Mouse (Mus musculus) kidney, embryonic 16.5 days (tissue): ENCODE measurements at regions not wholly inside any gene's neighbourhood (a gene's known extent, or its start where the extent isn't known, plus 50 kb on each side); places are given as distances from the start of the nearest gene placed in this dataset.

Experiments used
- ATAC-seq: fragments of 200-750 bp; cut with Nextera tagmentation; 2 replicates; pipeline ENCODE4 v1.8.0; 2017; ENCODE audit warnings: moderate TSS enrichment; ENCODE audit not compliant: low FRiP score, low TSS enrichment
- H3K27ac ChIP-seq: fragments of 300-500 bp; sonication (generic); 2 replicates; pipeline ENCODE4 v1.5.1; 2014; ENCODE audit warnings: low read length
- H3K27me3 ChIP-seq: fragments of 300-500 bp; sonication (generic); 2 replicates; pipeline ENCODE4 v1.6.1; 2014; ENCODE audit warnings: low read length, control low read depth, mixed read lengths; ENCODE audit not compliant: insufficient read depth
- H3K36me3 ChIP-seq: fragments of 300-500 bp; sonication (generic); 2 replicates; pipeline ENCODE4 v1.6.1; 2014; ENCODE audit warnings: low read length, control low read depth, mixed read lengths; ENCODE audit not compliant: insufficient read depth
- H3K4me1 ChIP-seq: fragments of 300-500 bp; sonication (generic); 2 replicates; pipeline ENCODE4 v1.6.1; 2014; ENCODE audit warnings: low read length, control low read depth, mixed read lengths; ENCODE audit not compliant: insufficient read depth
- H3K4me2 ChIP-seq: fragments of 300-500 bp; sonication (generic); replicated peaks from 2 replicates; pipeline ENCODE4 v1.6.1; 2014; ENCODE audit warnings: low read depth, low read length
- H3K4me3 ChIP-seq: fragments of 300-500 bp; sonication (generic); 2 replicates; pipeline ENCODE4 v1.5.1; 2014; ENCODE audit warnings: mild to moderate bottlenecking, low read length
- H3K9ac ChIP-seq: fragments of 300-500 bp; sonication (generic); replicated peaks from 2 replicates; pipeline ENCODE4 v1.6.1; 2014; ENCODE audit warnings: low read length
- H3K9me3 ChIP-seq: fragments of 300-500 bp; sonication (generic); 2 replicates; pipeline ENCODE4 v1.6.1; 2016; ENCODE audit warnings: low read length, control low read depth
- WGBS: fragments of 180-500 bp; shearing (Covaris S2); extraction: QIAGEN DNeasy Blood & Tissue Kit; methylation state at CpG from one replicate; pipeline ENCODE4 v1.1.7; 2014; 5-methylcytosine and 5-hydroxymethylcytosine counted together

DNA sequence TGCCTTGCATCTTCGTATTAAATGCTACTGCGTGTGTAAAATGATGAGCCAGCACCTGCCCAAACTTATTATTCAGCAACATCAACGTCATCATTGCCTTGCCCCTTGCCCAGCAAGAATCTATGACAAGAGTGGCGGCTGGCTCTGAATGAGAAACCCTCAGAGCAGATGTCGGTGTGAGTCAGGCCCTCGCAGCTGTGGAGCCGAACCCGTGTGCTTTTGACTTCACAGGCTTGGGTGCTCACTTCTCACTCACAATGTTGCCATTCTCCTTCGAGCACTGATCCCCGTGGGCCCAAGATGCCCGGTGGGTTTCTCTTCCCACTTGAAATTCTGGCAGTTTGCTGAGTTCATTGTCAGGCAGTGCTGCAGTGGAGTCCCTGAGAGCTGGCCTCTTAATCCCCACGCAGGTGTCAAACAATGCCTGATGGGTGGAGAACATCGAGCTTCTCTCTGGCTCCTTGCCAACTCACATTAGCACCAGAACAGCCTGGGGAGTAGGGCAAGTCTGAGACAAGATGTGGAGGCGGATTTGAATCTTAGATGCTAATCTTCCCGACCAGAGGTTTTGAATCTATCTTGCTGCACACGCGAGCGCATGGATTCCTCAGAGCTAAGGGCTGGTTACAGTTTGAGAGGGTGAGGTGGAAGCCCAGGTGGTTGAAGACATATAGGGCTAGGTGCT lies 202.0 kb downstream of the Nuak1 start:
- no peaks in the 10 kb centered on the region for H3K36me3 ChIP-seq
- 73% methylated on average over 18 of the region's 18 CpGs for WGBS
- no peak overlapping the region for H3K27ac ChIP-seq
- H3K4me3 ChIP-seq, result no peak overlapping the region
- no peak for ATAC-seq
- no peak overlapping the region for H3K4me2 ChIP-seq
- peaks cover 15% of the 10 kb centered on the region for H3K9me3 ChIP-seq
- no peak overlapping the region for H3K9ac ChIP-seq
- no peaks in the 10 kb centered on the region for H3K27me3 ChIP-seq
- no peaks in the 10 kb centered on the region for H3K4me1 ChIP-seq

DNA sequence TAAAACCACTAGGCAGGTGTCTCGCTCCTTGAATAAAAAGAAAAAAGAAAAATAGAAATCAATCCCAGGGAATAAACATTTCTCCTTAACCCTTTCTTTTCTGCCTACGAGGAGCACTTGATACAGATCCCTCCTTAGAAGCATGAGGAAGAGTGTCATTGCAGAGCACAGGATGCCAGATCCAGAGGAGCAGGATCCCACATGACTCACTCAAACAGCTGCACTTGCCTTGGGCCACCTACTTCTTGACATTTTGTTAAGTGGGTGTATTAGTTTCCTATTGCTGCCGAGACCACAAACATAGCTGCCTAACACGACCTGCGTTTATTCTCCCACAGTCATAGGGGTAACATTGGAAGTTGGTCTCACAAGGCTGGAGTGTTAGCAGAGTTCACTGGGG lies 197.1 kb downstream of the Nuak1 start:
- ATAC-seq, result no peak
- H3K9me3 ChIP-seq, result peaks cover 15% of the 10 kb centered on the region
- H3K4me2 ChIP-seq, result no peak overlapping the region
- H3K27me3 ChIP-seq, result no peaks in the 10 kb centered on the region
- 90% methylated on average over 5 of the region's 5 CpGs for WGBS
- no peak overlapping the region for H3K27ac ChIP-seq
- no peaks in the 10 kb centered on the region for H3K4me1 ChIP-seq
- H3K9ac ChIP-seq, result no peak overlapping the region
- H3K36me3 ChIP-seq, result no peaks in the 10 kb centered on the region
- no peak overlapping the region for H3K4me3 ChIP-seq

DNA sequence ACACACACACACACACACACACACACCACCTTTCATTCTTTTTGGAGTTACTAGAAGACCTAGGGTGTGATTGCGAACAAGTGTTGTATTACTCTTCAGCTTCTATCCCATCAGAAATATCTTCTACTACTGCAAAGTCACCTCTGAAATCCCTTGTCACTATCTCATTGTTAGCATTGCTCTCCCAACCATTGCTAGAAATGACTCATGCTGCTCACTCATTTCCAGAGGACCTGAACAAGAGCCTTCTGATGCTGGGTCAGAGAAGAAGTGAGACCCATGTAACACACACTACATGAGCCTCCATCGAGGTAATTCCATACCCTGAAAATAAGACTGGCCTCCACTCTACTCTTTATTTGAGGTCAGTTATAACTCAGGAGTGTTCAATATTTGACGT lies 191.1 kb downstream of the Nuak1 start:
- no peak overlapping the region for H3K4me2 ChIP-seq
- no peaks in the 10 kb centered on the region for H3K36me3 ChIP-seq
- no peak overlapping the region for H3K4me3 ChIP-seq
- H3K9me3 ChIP-seq, result no peaks in the 10 kb centered on the region
- H3K27me3 ChIP-seq, result no peaks in the 10 kb centered on the region
- no peaks in the 10 kb centered on the region for H3K4me1 ChIP-seq
- 87% methylated on average over 3 of the region's 3 CpGs for WGBS
- no peak overlapping the region for H3K27ac ChIP-seq
- ATAC-seq, result no peak
- no peak overlapping the region for H3K9ac ChIP-seq

DNA sequence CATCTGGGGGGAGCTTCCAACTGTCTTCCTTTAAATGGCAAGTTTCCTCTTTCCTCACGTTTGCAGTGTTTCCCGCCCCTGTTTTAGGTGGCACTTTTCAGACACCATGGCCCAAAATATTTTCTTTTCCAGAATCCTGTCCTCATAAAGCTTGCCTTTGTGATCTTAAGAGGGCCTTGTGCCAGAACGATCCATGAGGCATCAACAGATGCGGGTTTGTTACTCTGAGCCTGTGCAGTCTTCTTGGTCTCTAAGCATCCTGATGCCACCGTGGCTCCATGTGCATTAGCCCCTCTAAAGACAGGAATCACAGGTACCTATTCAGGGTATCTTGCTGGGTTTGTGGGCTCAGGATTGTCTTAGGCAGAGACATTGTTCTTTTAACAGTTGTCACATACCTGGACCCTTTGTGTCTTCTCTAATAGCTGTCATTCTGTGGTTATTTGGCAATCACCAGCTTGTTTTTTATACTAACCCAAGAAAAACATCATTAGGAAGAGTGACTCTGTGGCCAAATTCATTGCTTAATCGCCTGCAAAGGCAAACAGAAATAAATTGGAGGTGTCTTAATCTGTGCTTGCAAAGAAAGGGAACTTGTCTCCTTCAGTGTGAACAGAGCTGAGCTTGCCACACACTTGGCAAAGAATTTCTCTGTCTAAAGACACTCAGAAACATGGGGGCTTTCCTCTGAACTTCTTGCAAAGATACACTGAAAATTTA lies 179.3 kb downstream of the Nuak1 start:
- no peak overlapping the region for H3K9ac ChIP-seq
- H3K9me3 ChIP-seq, result no peaks in the 10 kb centered on the region
- H3K4me1 ChIP-seq, result no peaks in the 10 kb centered on the region
- H3K27ac ChIP-seq, result no peak overlapping the region
- no peaks in the 10 kb centered on the region for H3K27me3 ChIP-seq
- H3K36me3 ChIP-seq, result no peaks in the 10 kb centered on the region
- no peak overlapping the region for H3K4me2 ChIP-seq
- H3K4me3 ChIP-seq, result no peak overlapping the region
- WGBS, result 73% methylated on average over 6 of the region's 6 CpGs
- no peak for ATAC-seq

DNA sequence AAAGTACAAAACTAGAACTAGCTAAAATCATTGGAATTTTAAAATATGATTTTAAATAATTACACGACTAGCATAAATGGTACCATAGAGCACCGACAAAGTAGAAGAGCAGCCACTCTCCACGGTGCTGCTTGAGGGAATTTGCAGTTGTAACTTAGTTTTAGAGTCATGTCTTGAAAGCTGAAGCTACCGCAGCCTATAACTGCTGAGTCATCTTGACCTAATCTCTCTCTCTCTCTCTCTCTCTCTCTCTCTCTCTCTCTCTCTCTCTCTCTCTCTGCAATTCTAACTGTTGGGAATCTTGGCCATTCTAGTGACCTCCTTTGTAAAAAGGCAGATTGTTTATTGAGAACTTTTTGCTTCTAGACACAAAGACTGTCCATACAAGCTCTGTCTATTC lies 177.5 kb downstream of the Nuak1 start:
- Histone ChIP-seq H3K27me3 (no peaks in the 10 kb centered on the region), H3K9me3 (no peaks in the 10 kb centered on the region), H3K4me1 (no peaks in the 10 kb centered on the region), H3K36me3 (no peaks in the 10 kb centered on the region), H3K27ac (no peak overlapping the region), H3K9ac (no peak overlapping the region), H3K4me3 (no peak overlapping the region), H3K4me2 (no peak overlapping the region)
- ATAC-seq, result no peak
- WGBS, result 82% methylated on average over 4 of the region's 4 CpGs

DNA sequence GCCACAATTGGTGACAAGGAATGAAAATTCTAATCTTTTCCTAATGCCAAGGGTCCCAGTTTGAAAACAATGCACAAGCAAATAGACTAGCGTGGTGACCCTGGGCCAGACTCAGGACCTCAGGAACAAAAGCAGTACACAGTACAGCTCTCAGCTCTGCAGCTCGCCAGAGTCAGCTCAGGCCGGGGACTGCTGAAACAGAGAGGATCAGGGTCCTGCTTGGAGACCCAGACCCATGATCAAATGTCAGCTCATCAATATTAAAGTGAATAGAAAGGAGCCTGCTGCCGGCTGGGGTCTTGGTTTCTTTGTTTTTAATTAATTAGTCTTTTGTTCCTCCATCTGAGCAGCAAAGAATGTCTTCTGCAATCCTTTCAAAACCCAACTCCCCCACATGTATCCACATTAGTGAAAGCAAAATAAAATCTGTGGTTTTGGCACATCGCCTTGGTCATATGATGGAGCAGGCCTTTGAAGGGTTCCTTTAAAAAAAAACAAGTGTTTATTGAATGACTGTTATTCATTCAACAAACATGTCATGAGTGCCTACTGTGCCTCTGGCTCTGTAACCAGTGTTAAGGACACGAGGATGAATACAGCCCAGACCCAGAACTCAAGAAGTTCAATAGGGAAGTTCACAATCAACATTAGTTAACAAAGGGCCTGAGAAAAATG lies 154.4 kb downstream of the Nuak1 start:
- Histone ChIP-seq H3K9ac (no peak overlapping the region), H3K27me3 (no peaks in the 10 kb centered on the region), H3K4me2 (no peak overlapping the region), H3K27ac (no peak overlapping the region; the same call in 1 of the 2 replicates), H3K4me1 (no peaks in the 10 kb centered on the region), H3K9me3 (no peaks in the 10 kb centered on the region), H3K36me3 (no peaks in the 10 kb centered on the region), H3K4me3 (no peak overlapping the region)
- ATAC-seq, result no peak
- 54% methylated on average over 6 of the region's 6 CpGs for WGBS

DNA sequence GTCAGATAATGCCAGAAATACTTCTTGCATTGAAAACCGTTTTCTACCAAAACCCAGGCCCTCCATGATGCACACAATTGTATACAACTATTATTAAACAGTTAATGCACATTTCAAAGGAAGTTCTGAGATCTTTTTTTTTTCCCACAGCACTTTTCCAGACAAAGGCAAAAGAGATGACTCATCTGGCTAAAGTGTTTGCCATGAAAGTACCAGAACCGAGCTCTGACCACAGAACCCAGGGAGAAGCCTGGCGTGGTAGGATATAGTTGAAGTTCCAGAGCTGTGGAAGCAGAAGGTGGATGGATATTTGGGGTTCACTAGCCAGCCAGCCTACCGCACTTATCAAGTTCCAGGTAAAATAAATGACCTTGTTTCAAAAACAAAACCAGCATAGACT lies 146.0 kb downstream of the Nuak1 start:
- H3K27ac ChIP-seq, result no peak overlapping the region
- H3K4me3 ChIP-seq, result no peak overlapping the region
- no peaks in the 10 kb centered on the region for H3K36me3 ChIP-seq
- H3K9me3 ChIP-seq, result no peaks in the 10 kb centered on the region
- no peak overlapping the region for H3K4me2 ChIP-seq
- no peaks in the 10 kb centered on the region for H3K4me1 ChIP-seq
- H3K27me3 ChIP-seq, result no peaks in the 10 kb centered on the region
- no peak for ATAC-seq
- WGBS, result 85% methylated on average over 4 of the region's 4 CpGs
- H3K9ac ChIP-seq, result no peak overlapping the region

DNA sequence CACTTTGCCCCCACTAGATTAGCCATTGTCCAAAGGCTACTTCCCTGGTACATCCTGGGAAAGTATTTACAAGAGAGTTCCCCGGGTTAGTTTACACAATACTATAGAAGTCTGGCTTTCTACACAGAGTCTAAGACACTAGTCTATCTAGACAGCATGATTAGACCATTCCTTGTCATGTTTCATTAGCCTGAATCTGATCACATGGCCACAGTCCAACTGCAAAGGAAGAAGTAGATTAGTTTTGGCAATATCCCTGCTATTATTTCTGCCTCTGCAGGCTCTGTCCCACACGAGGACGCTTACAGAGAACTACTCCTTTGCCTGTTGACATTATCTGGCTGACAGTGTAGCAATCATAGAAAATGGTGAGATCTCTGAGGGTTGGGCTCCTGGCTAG lies 144.2 kb downstream of the Nuak1 start:
- Histone ChIP-seq H3K9me3 (no peaks in the 10 kb centered on the region), H3K27me3 (no peaks in the 10 kb centered on the region), H3K9ac (no peak overlapping the region), H3K4me1 (no peaks in the 10 kb centered on the region), H3K4me3 (no peak overlapping the region), H3K27ac (no peak overlapping the region), H3K4me2 (no peak overlapping the region), H3K36me3 (no peaks in the 10 kb centered on the region)
- no peak for ATAC-seq
- WGBS, result 81% methylated on average over 3 of the region's 3 CpGs

DNA sequence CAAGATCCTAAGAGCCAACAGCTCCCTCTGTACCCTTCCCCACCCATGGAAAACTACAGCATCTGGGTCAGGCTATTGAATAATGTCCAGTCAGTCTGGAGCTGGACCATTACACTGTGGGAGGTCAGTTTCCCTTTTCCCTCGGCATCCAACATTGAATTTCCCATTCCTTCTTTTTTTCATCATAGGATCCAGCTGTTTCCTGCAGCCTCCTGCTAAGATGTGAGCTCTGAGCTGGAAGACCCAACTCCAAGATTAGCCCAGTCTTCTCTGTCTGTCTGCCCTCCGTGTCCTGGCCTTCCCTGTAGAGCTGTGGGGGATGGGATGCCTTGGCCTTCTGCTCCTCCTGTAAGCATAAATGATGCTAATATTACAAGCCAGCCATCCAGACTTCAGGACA lies 138.8 kb downstream of the Nuak1 start:
- no peak overlapping the region for H3K27ac ChIP-seq
- H3K4me2 ChIP-seq, result no peak overlapping the region
- ATAC-seq, result no peak
- H3K36me3 ChIP-seq, result no peaks in the 10 kb centered on the region
- no peaks in the 10 kb centered on the region for H3K27me3 ChIP-seq
- 0 out of 2 replicates have a peak, but pooled peaks cover 5% of the 10 kb centered on the region for H3K4me1 ChIP-seq
- H3K4me3 ChIP-seq, result no peak overlapping the region
- 63% methylated on average over 2 of the region's 2 CpGs for WGBS
- H3K9ac ChIP-seq, result no peak overlapping the region
- H3K9me3 ChIP-seq, result no peaks in the 10 kb centered on the region
